Mouse (Mus musculus) urinary bladder, adult 2 months (tissue): Measurements from ENCODE around the gene Cntnap5c. TPM values are rescaled to one million over a fixed set of nuclear protein-coding genes. Genes with fewer than 3 reads are reported as not detected.
"Not testable (repeated sequence)": the region's sequence is repeated elsewhere in the genome, so short reads cannot be mapped to it uniquely, and the experiment has no call there.

ENCODE experiments used
- DNase-seq: peaks from one replicate; pipeline ENCODE4 v3.0.0; 2022; ENCODE audit warnings: low spot score
- polyA plus RNA-seq: library from polyadenylated mRNA; depleted of rRNA; stranded (reverse); fragments of >200 nt; gene quantifications from 2 replicates; pipeline ENCODE4 v1.2.3, GENCODE M21; 2012; rRNA removed

Gene Cntnap5c
- polyA plus RNA-seq: 0.06 and 0.08 TPM in 2 replicates

DNA sequence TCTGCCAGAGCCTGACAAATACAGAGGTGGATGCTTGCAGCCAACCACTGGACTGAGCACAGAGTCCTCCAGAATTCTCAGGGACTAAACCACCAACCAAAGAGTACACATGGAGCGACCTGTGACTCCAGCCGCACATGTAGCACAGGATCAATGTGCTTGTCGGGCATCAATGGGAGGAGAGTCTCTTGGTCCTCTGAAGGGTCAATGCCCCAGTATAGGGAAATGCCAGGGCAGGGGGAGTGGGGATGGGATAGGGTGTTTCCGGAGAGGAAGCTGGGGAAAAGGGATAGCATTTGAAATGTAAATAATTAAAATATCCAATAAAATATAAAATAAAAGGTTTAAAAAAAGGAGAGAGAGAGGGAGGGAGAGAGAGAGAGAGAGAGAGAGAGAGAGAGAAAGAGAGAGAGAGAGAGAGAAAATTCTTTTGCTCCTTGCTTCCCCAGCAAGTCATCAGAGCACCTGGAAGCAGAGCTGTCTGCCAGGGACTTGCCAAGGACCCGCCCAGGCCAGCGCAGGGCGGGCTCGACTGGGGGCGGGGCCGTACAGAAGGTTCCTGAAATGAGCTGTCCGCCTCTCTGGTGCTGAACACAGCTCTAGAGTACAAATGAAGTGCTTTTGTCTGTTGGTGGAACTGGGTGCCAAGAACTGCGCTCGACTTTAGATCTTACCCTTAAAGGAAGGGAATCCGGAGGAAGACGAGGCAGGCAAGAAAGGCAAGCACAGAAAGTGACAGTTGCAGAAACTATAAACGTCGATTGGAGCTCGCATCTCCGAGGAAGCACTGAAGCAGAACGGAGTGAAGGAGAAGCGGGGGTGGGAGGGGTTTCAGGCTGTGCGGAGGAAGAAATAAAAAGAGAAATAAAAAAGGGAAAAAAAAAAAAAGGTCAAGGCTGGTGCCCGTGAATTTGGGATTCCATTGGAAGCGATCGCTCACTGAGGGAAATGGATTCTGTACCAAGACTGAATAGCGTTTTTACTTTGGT, at the start of gene Cntnap5c:
Gene Cntnap5c (plus strand): TSS at position 949 of the 989 bp plus-strand sequence.
- no peak for DNase-seq

DNA sequence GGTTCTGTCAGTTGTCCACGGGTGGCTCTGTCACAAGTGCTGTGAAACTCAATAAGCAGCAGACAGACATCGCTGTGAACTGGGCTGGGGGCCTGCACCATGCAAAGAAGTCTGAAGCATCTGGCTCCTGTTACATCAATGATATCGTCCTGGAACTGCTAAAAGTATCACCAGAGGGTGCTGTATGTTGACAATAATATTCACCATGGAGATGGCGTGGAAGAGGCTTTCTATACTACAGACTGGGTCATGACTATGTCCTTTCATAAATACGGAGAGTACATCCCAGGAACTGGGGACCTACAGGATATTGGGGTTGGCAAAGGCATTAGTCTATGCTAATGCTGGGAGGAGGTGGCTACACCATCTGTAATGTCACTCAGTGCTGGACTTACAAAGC, 27.3 kb upstream of the Cntnap5c start, which contains the start of gene Gm21834:
Gene Gm21834 (minus strand): TSS at position 101 of the 400 bp plus-strand sequence.
- DNase-seq: no peak

DNA sequence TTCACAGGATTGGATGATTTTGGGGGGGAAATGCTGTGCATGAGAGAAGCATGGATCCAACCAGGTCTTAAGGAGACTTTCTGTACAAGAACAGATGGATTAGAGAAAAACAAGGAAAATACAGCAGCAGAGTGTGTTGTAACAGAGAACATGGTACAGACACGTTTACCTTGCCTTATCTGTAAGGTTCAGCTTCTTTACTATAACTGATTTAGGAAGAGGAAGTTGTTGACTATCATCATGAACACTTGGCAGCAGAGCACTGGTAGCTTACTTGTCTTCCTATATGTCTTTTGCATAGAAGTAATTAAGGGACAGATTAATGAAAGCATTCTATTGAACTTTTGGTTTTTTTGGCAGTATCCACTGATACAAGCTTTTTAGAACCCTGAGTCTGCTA, 11.3 kb upstream of the Cntnap5c start:
- DNase-seq: no peak

DNA sequence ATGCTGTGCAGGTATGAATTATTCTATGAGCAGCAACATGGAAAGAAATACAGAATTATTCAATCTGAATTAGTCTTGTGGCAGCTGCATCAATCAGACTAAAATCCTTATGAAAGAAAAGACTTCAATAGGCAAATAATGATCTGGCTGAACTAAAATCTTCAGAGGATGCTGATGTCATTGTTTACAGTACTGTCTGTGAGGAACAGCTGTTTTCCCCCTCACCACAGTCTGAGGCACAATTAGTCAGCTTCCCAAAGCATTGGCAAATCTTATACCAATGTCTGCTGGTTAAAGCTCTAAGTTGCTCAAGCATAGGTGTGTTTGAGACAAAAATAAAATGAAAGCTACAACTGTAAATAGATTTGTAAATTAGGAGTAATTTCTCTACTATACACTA, 2.1 kb upstream of the Cntnap5c start:
- no peak for DNase-seq

DNA sequence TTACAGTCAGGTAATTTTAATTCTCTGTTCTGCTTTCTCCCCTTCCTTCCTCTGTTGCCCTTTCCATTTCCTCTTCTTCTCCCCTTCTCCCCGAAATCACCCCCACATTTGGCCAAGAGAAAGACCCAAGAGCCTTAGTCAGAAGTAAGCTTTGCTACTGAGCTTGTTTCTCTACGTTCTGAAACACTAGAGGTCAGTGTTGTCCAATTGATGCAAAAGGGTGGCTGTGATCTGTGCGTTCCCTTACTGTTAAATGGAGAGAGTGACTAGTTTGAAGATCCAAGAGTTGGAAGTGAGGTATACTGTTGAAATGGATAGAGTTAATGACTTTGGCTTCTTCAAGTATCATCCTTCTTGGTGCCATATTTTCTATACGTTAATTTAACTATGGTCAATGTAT, 1.5 kb downstream of the Cntnap5c start:
- DNase-seq: no peak

DNA sequence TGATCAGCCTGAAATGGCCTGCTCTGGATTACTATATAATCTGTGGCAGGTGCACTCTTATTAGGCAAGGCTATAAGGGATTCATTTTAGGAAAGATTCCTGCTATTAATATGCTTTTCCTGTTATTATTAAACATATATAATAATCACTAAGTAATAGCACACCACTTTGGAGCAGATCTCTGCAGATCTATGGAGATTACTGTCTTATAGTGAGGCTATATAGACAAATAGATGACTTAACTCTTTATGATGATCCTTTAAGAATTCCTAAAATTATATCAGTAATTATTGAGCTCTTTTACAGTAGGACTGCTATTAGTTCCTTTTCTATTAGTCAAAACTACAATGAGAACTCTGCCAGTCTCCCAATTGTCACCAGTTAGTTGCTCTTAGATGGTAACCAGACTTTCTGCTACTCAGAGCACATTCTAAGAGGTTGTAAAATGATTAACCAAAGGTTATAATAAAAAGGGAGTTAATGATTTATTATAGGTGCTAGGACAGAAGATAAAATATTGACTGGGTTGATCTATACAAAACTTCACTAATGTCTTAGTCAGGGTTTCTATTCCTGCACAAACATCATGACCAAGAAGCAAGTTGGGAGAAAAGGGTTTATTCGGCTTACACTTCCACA, 18.9 kb downstream of the Cntnap5c start:
- no peak for DNase-seq

DNA sequence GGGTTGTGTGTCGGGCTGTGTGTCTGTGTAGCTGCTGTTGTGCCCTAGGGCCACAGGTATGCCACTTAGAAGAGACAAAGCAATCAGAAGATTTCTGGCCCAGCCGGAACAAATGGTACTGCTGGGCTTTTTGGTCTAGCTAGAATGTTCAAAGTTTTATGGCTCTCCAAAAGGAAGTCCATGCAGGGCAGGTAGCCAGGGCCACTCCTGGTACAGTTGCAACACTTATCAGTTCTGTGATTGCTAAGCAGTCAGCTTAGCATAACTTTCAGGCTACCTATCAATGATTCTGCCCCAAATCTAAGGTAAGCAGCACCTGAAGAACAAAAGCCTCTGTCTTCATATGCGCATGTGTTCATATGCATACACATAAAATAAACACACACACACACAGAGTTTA, 26.0 kb downstream of the Cntnap5c start:
- no peak for DNase-seq

DNA sequence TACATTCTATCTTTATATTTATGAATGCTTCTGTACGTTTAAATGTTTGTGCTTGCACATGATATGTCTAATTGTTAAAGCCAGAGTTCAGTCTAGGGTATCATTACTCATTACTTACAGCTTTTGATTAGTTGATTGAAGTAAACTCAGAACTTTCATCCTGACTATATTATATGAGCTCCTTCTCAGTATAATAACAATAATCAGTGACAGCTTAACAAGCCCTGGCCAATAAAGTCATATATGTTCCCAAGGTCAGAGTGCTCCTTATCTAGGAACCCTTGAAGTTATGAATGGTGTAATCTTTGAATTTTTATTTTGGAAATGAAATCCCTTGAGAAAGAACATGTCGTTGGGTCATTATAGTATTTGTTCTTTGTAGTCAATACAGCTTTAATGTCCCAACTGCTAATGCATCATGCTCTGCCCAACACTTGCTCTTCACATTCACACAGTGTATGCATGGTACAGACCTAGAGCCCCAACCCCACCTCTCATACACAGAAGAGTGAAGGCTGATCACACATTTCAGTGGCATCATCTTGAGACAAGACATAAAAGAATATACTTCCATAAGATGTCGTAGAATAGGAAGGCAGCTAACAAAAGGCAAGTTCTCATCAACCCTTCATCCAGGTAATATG, 27.4 kb downstream of the Cntnap5c start:
- DNase-seq: no peak

DNA sequence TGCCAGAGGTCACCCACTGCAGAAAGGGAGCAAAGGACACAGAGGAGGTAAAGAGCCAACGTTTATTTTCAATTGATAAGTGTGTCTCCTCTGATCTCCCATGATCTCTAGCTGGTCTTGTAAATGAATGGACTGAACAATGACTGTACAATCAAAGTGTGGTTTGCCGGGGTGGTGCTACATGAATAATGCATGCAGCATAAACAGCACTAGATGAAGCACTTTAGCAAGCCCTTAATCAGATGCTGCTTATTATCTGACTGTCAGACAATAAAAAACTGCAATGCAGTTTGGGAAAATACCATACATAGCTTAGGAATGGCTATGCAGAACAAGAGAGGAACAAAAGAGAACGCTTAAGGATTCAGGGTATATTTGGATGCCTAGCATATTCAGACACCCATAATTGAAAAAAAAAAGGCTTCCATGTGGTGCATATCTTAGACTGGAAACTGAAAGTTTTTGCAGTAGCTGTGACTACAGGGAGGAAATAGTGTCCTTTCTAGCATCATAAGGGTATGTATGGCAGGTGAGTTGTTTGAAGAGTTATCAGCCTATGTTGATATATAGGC, 30.1 kb downstream of the Cntnap5c start:
- no peak for DNase-seq

DNA sequence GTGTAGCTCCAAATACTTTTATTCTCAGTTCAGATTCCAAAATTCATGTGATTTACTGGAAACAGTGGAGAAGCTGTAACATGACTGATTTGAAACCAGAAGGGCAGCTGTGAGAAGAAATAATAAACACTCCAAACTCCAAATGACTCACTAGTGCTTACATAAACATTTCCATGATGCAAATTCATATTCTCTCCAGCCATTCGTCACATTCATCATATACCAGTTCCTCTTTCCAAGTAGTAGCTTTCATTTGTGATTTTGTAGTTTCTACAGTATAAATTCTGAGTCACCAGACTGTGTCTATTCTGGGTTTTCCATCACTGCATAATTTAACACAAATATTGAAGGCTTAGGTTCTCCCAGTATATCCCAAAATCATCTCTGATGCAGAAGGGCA, 31.8 kb downstream of the Cntnap5c start:
- no peak for DNase-seq

DNA sequence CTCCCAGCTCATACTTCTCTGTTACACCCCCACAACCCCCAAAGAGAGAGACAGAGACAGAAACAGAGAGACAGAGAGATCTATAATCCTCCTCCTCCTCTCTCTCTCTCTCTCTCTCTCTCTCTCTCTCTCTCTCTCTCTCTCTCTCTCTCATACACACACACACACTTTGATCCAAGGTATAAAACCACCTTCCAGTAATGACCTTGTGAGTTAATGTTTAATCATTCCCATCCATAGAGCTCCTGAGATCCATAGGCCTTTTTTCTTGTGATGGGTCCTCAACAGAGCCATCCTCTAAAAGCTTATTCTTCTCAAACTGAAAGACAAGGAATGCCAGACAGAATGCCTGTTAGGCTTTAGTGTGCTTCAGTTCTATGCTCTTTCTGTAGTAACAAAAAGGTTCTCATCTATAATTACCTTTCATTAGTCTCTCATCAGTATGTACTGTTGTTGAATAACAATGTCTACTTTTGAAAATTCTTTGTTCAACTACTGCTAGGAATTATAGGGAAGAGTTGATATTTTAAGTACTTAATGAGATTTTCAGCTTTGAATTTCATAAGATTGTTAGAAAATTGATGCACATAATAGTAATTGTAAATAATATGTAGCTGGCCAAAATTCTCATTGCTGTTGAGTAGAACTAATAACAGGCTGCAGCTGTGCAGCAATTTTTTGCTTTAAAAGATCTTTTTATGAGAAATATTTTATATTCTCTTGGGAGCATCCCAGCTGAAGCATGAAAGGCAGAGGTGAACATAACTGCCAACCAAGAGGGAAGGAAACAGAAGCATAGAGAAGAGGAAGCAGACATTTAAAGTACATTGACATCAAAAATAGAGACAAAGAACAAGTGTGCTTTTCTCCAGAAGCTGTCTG, 68.0 kb downstream of the Cntnap5c start:
- DNase-seq: no peak

DNA sequence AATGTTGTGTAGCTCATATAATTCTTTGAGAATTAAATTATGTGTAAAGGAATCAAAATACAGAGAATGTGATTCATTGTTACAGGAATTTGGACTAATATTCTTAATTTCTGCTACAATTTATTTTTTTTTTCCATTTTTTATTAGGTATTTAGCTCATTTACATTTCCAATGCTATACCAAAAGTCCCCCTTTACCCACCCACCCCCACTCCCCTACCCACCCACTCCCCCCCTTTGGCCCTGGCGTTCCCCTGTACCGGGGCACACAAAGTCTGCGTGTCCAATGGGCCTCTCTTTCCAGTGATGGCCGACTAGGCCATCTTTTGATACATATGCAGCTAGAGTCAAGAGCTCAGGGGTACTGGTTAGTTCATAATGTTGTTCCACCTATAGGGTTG, 86.4 kb downstream of the Cntnap5c start:
- DNase-seq: not testable (repeated sequence)

DNA sequence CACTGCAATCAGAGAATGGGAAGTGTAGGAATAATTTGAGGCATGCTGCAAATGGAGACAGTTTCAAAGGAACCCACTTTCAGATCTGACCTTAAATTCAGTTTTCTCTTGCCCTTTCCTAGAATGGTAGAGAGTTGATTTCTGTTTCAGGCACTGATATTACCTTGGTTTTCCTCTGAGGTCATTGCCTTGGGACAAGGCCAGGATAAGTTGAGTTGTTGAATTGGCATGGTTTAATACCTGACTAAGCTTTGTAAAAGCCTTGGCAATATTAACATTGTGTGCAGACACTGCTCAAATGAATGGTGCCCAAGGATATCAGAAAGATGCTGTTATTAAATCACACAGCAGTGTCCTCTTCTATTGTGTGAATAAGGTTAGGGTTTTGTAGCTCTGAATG, 96.6 kb downstream of the Cntnap5c start:
- no peak for DNase-seq

DNA sequence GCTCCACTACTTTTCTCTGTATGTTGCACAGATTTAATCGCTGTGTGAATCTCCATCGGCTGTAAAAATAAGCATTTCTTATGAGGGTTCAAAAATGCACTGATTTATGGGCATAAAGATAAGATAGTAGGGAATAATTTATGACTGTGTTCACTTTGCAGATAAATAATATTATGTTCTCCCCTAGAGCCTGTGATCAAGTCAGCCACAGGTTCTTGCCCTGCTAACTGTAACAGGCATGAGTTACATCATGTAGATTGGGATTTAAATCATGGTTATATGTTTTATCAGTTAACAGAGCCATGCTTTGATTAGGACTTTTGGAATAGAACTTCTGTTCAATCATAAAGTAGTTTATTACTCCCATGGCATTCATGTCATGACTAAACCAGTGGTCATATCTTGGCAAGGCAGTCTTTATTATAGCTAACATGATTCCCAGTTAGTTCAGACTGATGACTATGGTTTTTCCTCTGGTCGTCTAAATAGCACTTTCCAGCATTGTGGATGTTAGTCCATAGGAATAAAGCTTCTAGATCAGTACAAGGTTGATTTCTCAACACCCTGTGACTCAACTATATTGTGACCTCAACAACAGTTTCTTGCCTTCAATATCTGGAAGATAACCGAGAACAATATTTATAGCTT, 118.5 kb downstream of the Cntnap5c start:
- DNase-seq: no peak

DNA sequence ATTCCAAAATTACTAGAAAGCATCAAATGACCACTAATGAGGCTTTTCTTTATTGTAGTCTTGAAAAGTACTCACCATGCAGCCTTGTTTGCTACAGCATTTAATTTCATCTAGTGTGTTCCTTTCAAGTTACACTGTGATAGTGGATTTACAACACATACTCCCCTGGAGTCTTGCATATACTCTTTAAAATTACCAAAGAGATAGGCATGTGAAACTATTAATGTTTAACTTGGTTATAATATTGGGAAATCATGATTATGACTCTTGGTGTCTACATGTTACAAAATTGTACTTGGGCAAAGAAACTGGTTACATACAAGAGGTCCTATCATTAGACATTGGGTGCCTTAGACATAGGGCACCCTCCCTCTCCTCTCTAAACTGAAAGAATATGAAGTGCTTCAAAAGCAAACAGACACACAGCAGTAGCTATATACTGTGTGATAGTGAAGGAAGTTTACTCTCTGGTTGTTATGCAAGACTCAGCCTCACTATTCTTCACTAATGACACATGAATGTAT, 142.5 kb downstream of the Cntnap5c start:
- no peak for DNase-seq

DNA sequence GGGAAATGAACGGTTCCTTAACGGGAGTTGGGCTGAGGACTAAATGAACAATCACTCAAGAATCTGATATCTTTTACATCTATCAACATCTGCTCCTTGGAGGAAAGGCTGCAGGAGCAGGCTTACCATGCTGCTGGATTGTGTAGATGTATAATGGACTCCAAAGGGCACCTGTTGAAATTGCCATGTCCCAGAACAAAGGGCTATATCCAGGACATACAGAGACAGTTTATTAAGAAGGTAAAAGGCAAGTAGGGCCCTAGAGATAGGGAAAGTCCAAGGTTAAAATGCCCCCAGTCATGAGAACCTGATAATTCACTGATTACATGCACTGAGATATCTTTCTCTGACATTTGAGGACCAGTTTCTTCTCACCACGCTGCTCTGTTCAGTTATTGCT, 214.9 kb downstream of the Cntnap5c start:
- no peak for DNase-seq

DNA sequence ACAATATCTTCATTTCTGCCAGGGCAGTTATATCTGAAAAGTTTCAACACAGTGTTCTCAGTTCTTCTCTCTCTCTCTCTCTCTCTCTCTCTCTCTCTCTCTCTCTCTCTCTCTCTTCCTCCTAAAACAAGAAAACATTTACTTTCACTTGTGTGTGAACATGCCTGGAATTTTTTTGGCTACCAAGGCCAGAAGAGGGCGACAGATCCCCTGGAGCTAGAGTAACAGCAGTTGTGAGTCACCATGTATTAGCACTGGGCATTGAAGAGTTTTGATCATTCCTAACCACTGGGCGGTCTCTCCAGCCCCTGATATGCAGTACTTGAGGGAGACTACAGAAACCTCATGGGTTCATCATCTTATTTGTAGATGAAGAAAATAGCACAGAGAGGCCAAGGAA, 219.1 kb downstream of the Cntnap5c start:
- DNase-seq: no peak

DNA sequence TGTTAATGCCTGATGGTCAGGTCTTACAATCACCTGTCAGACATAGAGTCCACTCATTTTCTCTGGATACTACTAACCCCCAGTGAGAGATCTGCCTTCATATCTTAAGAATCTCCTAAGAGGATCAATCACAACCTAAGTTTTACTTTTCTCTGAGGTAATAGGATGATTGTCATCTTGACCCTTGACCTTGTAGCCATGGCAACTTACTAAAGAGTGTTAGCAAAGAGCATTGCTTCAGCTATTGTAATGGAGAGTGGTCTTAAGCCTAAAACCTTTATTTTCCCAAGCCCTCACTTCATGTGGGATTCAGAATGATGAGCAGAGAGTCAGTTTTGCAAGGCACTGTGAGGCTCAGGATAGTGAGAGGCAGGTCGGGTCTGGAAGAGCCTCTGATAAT, 227.1 kb downstream of the Cntnap5c start:
- DNase-seq: no peak

DNA sequence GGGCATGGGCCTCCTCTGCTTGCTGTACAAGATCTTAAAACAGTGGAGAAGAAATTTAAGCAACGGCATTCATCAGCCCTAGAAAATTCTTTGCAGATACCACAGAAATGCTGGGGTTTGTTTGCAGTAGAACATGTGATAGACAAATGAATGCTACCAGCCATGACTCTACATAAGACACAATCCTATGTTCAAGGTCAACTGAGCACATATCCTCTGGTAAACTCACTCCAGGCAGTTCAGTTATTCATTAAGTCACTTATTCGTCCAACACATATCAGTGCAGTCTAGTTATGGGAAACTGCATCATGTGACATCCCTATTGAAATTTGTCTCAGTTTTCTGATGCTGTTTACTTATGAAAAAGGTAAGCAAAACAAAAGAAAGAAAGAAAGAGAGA, 229.7 kb downstream of the Cntnap5c start:
- DNase-seq: no peak

DNA sequence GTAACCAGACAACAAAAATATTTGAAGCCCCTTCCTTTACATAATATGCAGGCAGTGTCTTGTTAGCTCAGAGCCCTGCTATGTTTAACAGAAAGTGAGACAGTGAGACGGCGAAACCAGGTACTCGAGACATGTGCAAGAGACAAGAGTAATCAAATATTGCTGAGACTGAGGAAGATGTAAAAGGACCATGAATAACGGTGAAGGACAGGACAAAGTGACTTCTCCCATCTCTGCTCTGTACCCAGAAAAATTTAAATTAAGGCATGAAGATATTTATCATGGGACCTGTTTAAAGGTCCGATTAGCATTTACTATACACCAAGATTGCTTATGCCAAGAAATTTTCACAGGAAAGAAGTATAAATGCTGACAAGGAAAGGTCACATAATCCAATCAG, 233.5 kb downstream of the Cntnap5c start:
- no peak for DNase-seq
